Mouse (Mus musculus): ENCODE data around the gene E130309D02Rik.

GRCm38 (mm10) chr5:143316605-143317287 lies 1.6 kb upstream of the E130309D02Rik start:
- TF ChIP-seq EP300 (IDR thresholded peaks at IDR 0.05; ENCODE audit: insufficient read depth, low read depth, low read length) (no peak), CTCF (IDR thresholded peaks at IDR 0.05) (no peak)

Measured in heart, adult 2 months (tissue).